Mouse (Mus musculus): Measurements from ENCODE around the gene Itfg1.

GRCm38 (mm10) chr8:85716696-85717095 lies 124.0 kb downstream of the Itfg1 start:
- TF ChIP-seq POLR2A (IDR thresholded peaks at IDR 0.05; ENCODE audit: insufficient read length, low read depth), result no peak
- no peak for TF ChIP-seq MAX (IDR thresholded peaks at IDR 0.05; ENCODE audit: low read depth)
- no peak for TF ChIP-seq TCF12 (IDR thresholded peaks at IDR 0.05; ENCODE audit: insufficient read depth, poor library complexity, severe bottlenecking)
- no peak for TF ChIP-seq E2F4 (IDR thresholded peaks at IDR 0.05; ENCODE audit: insufficient read depth)
- no peak for TF ChIP-seq CEBPB (IDR thresholded peaks at IDR 0.05; ENCODE audit: insufficient read depth, poor library complexity, severe bottlenecking)
- TF ChIP-seq USF1 (IDR thresholded peaks at IDR 0.05; ENCODE audit: low read depth), result no peak
- no peak for TF ChIP-seq MYOG (IDR thresholded peaks at IDR 0.05; ENCODE audit: control insufficient read depth in 1 of 3, insufficient read depth in 1 of 3, insufficient read length in 2 of 3, low read depth in 2 of 3)
- TF ChIP-seq POLR2AphosphoS2 (IDR thresholded peaks at IDR 0.05; ENCODE audit: insufficient read length, low read depth), result no peak
- TF ChIP-seq MYOD1 (IDR thresholded peaks at IDR 0.05; ENCODE audit: control insufficient read depth in 1 of 3, insufficient read length in 2 of 3, low read depth in 2 of 3), result no peak
- TF ChIP-seq TCF3 (IDR thresholded peaks at IDR 0.05; ENCODE audit: insufficient read length, low read depth), result no peak

Data from myocyte (in vitro differentiated cells).